Mouse (Mus musculus): ENCODE data around the gene Stk10.
A peak's percentile ranks its signal among the peaks of the same experiment; 100 is the strongest.

The Stk10 gene

GRCm38 (mm10) chr11:32571103-32571502 is 38.0 kb downstream of the Stk10 start:
- DNase-seq = no peak

GRCm38 (mm10) chr11:32573669-32574068 is 40.6 kb downstream of the Stk10 start:
- no peak for DNase-seq

DNA sequence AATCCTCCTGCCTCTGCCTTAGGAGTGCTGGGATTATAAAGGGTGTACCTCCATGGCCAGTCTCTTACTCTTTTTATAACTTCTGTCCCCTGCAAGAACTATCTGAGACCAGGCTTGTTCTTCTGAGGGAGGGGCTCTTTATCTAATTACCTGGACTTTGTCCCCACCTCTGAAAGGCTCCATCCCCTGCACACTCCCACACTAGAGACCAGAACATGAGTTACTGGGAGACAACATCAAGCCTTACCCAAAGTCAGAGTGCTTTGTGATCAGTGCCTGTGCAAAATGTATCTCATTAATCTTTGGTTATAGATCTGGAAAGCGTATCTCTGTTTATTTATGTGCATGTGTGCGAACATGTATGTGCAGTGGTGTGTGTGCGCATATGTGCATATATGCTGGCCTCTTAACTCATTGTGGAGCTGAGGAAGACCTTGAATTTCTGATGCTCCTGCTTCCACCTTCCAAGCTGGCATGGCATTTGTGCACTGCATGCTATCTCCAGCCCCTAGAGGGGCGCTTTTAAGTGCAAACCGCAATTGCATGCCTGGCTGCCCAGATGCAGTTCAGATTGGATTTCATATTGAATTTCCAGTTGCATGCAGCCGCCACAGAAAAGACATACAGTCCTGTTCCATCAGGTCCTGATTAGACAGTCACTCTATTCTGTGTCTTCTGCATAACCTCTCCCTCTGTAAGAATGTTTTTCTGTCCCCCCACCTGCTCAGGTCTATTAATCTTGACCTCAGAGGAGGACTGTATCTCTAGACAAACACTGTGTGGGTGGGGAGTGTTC is 43.1 kb downstream of the Stk10 start:
- DNase-seq = no peak

DNA sequence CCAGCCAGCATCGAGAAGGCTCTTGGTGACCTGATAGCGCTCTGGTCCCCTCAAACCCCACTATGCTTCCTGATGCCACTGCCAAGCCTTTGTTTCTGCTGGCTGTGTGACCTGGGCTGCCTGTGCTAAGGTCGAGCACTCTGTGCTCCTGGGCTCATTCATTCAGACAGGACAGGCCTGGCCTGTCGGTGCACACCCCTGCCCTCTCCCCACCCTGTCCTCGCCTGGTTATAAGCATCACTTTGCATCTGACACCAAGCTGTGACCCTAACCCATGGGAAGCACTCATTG is 43.6 kb downstream of the Stk10 start:
- no peak for DNase-seq

DNA sequence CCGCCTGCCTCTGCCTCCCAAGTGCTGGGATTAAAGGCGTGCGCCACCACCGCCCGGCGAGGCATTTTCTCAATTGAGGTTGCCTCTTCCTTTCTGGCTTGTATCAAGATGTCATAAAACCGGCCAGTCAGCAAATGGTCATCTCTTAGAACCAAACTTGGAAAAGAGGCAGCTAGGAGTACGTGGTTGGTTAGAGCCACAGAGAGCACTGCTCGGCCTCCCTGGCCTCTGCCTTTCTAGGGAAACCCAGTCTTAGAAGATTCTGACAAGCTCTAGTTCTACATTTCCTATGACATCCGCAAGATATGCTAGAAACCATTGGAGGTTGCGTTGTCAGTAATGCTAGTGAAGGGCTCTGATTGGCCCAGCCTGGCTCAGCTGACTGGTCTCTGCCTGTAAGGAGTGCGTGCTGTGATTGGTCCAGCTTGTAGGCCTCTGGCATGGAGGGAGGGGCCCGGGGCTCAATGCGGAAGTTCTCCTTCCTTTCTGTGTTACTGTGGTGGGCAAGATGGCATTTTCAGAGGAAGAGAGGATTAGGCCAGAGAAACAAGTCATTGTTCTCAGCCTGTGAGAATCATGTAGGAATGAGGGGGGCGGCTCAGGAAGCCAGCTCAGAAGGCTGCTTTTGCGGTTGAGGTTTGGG is 47.3 kb downstream of the Stk10 start:
- DNase-seq = no peak

DNA sequence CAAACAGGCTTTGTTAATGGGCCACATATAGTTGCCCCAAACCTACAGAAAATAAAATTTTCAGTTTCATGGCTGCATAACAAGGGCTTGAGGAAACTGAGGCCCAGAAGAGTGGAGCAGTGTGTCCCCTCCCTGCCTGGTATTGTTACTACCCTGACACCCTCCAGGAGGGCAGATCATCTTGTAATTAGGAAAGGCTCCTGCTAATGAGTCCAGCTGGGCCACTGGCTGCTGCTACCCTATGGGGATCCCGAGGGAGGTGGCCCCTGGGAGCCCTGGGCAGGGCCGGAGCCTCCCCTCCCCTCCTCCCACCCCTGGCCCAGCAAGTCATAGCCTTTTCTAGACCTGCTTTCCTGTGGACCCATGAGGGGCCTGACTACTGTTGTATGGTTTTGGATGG is 47.9 kb downstream of the Stk10 start:
- no peak for DNase-seq

- DNase-seq = no peak
Observed at GRCm38 (mm10) chr11:32582813-32583212, 49.7 kb downstream of the Stk10 start.

DNA sequence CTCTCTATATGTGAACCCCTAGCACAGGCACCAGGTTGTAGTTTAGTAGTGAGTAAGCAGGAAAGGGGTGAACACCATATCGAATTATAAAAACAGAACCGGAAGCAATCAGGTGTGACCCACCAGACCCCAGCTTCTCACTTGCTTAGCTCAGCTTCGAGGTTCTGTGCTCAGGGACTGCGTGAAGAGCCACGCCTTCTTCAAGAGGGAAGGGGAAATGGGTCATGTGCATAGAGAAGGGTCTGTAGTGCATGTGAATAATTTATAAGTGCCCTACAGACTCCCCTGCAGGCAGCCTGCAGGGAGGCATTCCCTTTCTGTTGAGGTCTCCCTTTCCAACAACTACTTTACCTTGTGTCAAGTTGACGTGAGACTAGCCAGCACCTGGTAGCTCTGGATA is 52.9 kb downstream of the Stk10 start:
- no peak for DNase-seq

- DNase-seq = no peak
Observed at GRCm38 (mm10) chr11:32587191-32588089, 54.3 kb downstream of the Stk10 start.

DNA sequence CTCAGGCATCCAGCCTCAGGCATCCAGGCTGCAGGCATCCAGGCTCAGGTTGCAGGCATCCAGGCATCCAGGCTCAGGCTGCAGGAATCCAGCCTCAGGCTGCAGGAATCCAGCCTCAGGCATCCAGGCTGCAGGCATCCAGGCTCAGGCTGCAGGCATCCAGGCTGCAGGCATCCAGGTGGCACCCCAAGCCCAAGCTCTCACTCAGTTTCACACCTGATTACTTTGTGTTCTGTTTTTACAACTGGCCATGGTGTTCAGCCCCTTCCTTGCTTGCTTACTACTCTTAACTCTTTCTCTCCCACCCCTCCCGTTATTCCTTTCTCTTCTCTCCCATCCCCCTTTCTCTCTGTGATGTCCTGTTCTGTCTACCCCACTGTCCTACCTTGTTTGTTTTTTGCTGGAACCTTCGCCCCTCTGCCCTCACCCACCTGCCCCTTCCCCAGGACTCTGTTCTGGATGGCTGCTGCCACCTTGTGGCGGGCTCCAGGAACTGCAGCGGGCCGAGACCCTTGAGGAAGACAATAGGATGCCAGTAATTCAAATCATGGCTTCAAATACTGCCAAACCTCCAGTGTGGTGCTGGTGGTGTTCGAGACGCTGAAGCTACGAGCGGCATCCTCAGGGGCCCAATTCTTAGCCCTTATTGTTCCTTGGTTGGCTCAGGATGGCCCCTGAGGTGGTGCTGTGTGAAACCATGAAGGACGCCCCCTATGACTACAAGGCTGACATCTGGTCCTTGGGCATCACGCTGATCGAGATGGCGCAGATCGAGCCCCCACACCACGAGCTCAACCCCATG is 55.2 kb downstream of the Stk10 start:
- peak; percentile 86 for DNase-seq

- no peak for DNase-seq
Observed at GRCm38 (mm10) chr11:32588892-32589172, 55.7 kb downstream of the Stk10 start.

DNA sequence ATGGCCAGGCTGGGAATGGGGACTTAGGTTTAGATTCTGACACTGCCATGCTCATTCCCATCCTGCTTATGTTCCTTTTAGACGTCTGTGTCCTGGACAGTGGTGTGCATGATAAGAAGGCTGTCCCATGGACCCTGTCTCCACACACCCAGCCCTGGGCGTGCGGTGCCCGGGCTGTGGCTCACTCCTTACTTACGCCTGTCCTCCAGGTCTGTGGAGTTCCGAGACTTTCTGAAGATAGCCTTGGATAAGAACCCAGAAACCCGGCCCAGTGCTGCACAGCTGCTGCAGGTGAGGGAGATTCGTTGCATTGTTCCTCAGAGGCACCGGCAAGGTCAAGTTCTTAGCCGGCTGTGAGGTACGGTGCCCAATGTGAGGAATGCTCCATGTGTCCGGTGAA is 56.1 kb downstream of the Stk10 start:
- no peak for DNase-seq

GRCm38 (mm10) chr11:32589791-32590190 is 56.7 kb downstream of the Stk10 start:
- no peak for DNase-seq

DNA sequence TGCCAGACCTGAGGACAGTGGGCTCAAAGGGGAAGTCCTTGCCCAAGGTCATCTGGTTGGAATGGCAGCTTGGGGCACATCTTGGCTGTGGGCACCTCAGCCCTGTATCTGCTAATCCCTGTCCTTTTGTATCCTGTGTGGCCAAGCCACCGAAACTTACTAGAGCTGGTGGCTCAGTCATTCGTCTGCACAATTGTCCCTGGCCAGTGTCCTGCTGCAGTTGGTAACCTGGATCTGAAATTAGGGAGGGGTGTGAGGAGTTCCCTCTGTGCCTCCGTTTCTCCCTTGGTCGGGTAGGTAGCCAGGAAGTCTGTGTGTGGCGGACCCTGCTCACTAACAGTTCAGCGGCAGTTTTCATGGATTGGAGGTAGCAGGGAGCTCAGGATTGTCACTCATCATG is 57.1 kb downstream of the Stk10 start:
- no peak for DNase-seq

DNA sequence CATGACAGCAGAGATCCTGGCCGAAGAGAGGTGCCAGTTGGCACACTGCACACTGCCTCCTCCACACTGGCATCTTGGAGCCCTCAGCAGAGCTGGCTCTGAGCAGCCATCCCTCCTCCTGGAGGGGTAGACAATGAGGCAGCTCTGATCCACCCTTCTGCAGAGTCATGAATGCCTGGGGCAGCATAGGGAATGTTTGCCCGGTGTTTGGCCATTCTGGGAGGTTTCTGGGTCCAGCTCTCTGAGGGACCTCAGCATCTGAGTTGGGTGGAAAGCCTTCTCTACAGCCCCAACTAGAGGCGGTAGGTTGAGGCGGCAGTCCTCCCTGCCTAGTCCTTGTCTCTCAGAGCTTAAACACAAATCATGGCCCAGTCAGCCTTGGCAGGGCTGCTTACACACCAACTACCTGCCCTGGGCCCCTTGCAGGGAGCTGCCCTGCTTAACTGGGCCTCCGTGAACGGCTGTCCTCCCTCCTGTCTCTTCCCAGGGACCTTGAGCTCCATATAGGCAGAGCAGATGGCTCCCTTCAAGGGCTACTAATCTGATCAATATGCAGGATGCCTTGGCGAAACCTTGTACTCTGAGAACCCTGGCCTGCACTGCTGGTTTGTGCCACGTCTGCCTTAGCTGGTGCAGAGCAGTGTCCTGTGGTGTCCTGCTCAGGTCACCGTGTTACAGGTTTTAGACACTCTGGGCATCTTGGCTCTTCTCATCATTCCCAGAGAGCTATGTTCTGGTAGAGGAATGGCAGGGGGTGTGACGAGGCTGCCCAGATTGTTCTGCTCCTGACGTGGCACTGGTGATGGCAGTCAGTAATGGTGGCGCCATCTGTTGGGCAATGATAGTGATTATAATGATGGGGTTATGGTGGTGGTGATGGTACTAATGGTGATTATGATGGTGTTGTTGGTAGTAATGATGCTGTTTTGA is 59.1 kb downstream of the Stk10 start:
- peak; percentile 33 for DNase-seq

DNA sequence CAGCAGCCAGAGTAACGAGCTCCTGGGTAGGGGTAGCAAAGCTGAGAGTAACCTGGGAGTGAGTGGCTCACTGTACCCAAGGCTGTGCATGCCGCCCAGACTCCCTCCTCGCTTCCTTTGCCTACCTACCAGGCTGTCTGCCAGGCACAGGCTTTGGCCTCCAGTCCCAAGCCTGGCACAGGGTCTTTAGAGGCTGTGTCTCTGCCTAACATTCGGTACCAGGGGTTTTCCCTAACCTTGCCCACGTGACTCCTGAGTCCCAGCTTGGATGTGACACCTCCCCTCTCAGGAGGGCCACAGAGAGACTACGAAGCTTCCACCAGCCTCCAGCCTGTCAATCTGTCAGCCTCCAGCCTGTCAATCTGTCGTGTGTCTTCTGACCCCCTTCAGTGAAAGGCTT is 60.0 kb downstream of the Stk10 start:
- DNase-seq = no peak

GRCm38 (mm10) chr11:32594122-32594521 is 61.0 kb downstream of the Stk10 start:
- no peak for DNase-seq

DNA sequence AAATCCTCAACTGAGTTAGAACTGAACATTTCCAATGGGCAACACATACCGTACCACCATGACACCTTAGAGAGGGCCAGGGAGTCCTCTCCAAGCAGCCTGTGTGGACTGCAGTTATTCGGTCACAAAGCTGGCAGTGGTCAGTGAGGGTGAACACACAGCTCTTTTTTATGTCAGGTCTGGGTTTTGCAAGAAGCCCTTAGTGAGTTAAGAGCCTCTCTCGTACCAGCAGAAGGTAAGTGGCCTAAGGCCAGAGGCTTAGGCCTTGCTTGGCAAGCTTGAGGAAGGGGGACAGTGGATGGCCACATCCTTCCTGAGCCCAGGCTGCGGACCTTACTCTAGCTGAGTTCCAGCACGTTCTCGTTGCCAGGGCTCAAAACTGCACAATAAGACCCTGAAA is 67.3 kb downstream of the Stk10 start:
- DNase-seq = no peak

- DNase-seq = peak; percentile 64
Observed at GRCm38 (mm10) chr11:32601528-32602323, 68.6 kb downstream of the Stk10 start.

- no peak for DNase-seq
Observed at GRCm38 (mm10) chr11:32604663-32605062, 71.6 kb downstream of the Stk10 start.
